Mouse (Mus musculus) fibroblast of lung, adult 2 months (primary cell): Measurements from ENCODE around the gene Olfr62.

Source experiments
- DNase-seq: peaks from one replicate; pipeline ENCODE4 v3.0.0-alpha.2; 2011; ENCODE audit warnings: low read depth

Olfr62 gene

DNA sequence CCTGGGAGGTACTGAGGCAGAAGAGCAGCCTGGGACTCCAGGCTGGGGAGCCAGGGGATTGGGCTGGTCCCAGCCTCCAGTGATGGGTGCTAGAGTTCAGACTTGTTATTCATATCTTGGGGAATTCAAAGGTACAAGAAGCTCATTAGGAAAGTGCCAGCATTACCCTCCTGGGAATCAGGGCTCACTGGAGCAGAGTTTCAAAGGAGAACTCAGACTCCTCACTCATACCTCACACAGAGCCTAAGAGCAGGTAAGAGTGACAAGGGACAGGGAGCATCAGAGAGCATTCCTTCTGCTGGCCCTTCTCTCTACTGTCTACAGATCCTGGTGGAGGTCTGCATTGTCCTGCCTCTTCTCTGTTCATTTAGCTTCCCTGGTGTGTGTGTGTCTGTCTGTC, at the start of gene Olfr62:
TSS of gene Olfr62 (plus strand) at position 301 of the 400 bp plus-strand sequence.
- no peak for DNase-seq

DNA sequence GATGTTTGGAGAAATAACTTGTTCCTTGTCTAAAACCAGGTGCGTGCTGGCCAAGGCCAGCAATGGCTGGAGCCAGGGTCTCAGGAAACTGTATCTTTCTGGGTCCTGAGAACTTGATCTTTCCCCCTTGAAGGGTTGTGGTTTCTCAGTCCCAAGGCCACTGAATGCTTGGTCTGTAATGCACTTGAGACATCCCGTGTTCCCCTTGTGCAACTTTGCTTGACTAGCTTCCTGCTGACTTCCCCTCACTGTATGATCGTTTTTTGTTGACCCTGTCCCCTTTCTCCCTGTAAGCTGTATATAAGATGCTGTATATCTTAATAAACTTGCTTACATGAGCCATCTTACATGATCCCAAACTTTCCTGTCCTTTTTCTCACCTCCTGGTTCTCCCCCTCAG, 48.9 kb upstream of the Olfr62 start:
- no peak for DNase-seq

DNA sequence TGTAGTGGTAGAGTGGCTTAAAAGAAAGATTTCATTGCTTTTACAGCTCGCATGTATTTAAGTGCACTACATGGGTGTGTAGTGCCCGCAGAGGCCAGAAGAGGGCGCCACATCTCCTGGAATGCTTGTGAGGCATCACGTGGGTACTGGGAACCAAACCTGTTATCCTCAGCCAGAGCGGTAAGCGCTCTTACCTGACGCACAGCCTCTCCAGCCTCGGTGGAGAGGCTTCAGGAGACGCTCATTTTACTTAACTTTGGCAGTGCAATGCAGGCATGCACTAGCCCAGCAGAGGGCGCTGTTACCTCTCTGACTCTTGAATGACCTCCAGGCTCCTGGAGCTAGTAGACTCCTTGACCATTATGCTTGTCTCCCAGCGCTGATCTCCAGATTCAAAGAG, 46.1 kb upstream of the Olfr62 start:
- no peak for DNase-seq

DNA sequence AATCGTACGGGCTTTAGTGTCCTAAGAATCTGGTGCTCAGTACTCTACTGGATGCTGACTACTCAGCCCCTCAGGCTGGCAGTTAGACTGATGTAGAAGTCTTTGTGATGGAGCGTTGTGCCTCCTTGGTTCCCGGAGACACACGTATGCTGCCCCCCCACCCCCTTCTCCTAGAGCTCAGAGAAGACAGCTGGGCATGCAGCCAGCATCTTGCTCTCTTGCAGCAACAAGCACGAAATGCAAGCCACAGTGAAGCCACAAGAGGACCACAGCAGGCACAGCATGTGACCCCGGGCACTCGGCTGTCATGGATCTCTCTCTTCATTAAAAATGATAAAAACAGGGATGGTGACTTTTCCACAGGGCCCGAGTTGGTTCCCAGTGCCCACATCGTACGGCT, 43.3 kb upstream of the Olfr62 start:
- no peak for DNase-seq

DNA sequence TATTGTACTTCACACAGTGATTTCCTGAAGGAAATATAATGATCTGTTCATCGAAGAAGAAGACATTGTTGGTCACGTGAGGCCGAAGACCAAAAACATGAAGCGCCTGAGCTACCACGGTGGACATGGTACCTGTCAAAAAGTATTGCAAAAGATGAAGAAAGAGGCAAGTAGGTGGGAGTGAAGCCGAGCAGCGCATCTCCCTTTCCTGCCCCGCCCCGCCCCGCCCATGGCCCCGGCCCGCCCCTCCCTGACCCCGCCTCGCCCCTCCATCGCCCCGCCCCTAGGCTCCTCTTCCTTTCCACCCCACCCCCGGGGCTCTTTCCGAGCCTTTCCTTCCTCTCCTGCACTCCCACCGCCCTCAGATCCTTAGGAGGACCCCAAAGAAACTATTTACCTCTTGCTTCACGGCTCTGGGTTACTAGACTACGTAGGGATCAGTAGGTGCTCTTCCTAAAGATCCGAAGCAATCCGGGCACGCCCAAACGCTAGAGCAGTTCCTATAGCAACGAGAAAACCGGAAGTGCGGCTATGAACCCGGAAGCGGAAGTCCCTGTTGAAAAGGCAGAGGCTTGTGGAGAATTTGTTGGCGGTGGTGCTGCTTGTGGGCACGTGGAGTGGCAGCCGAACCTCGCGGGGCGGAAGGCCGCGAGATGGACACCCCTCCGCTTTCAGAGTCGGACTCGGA, 38.3 kb upstream of the Olfr62 start, which contains the start of the genes Cfap57 and Ebna1bp2:
TSS of gene Cfap57 (minus strand) at position 499 of the 688 bp plus-strand sequence.
TSS of gene Ebna1bp2 (plus strand) at position 521 of the 688 bp plus-strand sequence.
- peak; percentile 86 for DNase-seq

DNA sequence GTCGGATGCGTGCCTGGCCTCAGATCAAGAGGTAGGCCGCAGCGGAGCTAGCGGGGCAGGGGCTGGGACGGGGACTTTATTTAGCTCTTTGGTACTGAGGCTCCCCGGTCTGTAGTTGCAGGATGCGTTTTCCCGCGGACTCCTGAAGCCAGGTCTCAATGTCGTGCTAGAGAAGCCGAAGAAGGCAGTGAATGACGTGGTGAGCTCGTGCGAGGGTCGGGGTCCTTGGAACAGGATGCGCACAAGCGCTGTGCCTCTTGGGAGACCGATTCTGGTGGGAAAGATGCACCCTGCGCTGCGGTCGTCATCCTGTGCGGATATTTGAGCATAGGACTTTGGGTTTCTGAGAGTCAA, 37.8 kb upstream of the Olfr62 start:
- DNase-seq: no peak

DNA sequence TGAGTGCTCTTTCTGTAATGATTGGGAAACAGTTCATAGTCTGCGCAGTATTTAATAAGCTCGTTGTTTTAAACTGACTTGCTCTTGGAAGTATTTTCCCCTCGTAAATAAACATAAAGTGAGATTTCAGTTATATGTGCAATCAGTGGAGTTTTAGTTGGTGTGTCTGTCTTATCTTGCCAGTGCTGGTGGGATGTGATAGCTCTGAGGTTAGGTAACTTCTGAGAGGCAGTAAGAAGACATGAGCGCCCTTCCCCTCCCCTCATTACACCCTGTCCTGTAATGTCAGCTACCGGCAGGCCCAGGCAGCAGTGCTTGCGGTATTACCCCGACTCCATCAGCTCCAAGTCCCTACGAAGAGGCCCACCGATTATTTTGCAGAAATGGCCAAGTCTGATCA, 37.0 kb upstream of the Olfr62 start:
- DNase-seq: no peak

DNA sequence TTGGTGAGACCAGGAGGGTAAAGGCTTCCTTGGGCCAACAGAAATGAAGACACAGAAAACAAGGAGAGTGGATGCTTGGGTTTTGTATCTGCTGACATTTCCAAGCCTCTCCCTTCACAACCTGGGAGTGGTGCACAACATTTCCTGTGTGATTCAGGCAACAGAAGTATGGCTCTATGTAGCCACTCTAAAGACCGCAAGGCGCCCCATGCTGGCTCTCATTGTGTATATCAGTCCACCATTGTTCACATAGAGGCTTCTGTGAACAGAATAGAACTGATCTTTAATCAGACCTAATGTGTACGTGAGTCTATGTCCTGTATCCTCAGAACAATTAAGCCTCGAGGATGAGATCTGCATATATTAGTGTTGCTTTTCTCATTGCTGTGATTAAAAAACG, 28.5 kb upstream of the Olfr62 start:
- DNase-seq: no peak

DNA sequence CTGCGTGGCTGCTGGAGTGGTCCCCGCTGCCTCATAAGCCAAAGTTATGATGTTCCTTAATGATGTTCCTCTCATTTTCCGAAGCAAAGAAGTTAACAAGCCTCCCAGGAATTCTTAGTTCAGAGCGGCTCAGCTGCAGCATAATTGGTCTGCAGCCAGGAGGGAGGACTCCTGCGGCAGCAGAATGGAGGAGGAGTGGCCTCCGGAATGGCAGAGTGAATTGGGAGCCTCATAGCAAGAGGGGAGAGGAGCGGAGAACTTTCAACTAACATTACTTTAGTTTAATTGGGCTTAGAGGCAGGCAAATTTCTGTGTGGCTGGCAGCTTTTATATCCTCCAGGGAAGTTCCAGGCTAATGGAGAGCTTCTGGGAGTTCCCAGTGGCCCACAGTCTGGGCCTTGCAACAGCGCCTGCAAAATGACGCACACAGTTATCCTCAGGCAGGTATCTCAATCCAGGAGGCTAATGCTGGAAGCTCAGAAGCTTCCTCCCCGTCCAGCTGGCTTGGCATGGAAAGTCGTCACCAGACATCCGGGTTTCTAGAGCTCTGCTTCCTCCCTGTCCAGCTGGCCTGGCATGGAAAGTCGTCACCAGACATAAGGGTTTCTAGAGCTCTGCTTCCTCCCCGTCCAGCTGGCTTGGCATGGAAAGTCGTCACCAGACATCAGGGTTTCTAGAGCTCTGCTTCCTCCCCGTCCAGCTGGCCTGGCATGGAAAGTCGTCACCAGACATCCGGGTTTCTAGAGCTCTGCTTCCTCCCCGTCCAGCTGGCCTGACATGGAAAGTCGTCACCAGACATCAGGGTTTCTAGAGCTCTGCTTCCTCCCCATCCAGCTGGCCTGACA, 16.2 kb upstream of the Olfr62 start:
- no peak for DNase-seq

DNA sequence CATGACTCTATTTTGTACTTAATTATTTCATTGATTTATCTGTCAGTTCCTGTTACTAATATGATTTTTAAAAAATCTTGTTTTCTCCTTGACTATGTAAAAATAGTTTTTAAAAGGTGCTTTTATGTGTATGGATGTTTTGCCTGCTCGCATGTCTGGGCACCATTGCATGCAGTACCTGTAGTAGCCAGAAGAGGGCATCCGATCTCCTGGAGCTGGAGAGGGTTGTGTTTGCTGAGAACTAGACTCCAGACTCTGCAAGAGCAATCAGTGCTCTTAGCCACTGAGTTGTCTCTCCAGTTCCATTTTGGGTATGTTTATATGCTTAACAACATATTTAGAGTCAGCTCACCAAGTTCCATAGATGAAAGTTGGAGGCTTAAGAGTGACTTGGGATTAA, 13.5 kb upstream of the Olfr62 start:
- no peak for DNase-seq

DNA sequence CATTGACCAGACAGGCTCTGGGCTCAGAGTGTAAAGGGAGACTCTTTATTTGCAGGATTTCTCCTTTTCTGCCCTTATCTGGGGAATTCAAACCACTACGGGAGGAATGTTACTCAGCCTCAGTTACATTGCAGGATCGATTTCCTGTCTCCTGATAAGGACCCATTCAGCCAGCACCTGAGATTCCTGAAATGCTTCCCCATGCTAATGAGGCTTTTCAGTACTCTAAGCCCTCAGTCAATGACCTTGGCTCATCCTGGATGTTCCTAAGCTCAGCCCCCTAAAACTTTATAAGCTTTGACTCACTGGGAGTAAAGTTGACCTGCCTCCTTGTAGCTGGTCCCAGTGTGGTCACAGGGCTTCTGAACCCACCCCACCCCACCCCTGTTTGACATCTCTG, 28.3 kb downstream of the Olfr62 start:
- no peak for DNase-seq

DNA sequence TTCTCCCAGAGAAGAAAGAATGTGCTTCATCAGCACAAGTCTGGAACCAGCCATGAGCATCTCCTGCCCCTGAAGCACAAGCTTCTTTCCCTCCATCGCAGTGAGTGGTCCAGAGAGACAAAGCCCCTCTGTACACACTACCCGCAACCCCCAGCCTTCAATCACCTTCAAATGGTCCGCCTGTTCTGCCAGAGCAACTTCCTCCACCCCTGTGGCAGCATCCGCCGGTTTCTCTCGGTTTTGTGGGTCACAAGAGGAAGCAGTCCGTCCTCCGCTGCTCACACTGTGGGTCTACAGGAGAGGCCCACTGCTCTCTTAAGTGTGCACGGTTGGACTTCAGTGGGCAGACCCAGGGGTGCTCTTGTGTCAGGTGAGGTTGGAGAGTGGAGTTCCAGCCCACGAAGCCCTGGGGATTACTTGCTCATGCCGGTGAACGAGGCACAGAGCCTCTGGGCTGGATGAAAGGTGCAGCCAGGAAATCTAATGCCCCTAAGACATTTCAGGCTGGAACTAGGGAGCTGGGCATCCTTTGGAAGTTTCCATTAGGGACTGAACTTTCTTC, 33.7 kb downstream of the Olfr62 start, which contains the start of gene Olfr1342:
TSS of gene Olfr1342 (minus strand) at position 345 of the 562 bp plus-strand sequence.
- DNase-seq: no peak

DNA sequence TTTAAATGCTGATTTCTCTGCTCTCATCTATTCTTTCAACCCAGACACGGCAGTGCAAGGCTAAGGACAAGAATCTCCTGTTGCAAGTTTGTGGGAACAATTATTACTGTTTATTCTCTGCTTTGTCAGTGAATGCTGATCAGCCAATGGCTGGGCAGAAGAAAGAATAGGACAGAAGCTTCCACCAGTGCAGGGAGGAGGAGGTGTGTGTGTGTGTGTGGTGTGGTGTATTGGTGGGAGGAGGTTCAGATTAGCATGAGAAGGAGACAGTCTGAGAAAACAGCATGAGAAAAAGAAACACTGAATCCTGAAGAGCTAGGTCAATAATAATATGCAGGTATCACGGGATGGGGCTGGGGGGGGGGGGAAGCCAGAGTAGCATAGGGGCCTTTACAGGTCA, 35.1 kb downstream of the Olfr62 start:
- DNase-seq: no peak

DNA sequence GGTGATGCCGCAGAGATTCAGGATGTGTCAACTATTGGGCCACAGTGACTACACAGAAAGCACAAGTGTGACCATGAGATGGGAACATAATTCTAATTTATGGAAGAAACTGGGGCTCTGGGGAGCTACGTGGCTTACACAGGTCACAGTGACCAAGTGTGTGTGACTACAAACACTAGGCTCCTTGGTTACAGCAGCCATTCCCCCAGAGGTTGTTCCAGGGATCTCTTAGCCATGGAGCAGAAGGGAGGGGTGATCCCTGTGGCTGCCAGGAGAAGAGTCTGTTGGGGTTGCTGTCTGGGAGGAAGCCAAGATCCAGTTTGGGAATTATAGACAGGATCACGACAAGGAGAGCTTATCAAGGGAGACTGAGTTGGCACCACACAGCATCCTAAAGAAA, 44.5 kb downstream of the Olfr62 start, which contains the start of gene Olfr1341:
TSS of gene Olfr1341 (plus strand) at position 301 of the 400 bp plus-strand sequence.
- no peak for DNase-seq

DNA sequence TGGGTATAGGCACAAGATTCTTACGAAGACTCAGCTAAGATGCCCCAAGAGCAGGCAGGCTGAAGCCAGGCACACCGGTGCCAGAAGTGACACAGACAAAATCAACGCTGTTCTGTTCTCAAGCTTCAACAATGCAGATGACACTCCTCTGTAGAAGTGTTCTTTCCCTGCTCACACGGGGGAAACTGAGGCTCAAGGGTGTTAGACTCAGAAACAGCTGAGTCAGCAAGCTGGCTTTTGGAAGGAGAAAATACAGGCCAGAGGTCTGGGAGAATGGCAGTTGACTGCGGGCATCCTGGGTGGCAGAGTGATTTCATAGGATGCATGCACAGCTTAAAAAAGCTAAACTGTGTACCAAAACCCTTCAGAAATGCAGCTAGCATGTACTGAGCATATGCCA, 49.3 kb downstream of the Olfr62 start:
- DNase-seq: no peak

DNA sequence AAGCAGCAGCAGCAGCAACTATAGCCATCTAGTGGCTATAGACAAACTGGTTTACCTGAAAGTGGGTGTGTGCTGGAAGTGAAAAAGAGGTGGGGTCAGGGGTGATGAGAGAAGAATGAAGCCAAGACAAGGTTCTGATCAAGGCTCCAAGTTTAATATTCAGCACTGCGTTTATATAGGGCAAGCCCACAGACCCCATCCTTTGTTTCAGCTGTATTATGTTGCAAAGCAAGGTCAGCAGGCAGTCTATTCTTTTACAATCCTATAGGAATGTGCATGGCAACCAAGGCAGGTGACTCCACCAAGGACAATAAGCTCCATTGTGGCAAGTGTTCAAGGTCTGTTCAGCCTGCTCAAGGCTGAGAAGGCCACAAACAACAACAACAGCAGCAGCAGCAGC, 52.9 kb downstream of the Olfr62 start:
- no peak for DNase-seq
